Mouse (Mus musculus) stomach, postnatal 0 days (tissue): ENCODE measurements around the gene Lgr4.

Source experiments
- CTCF ChIP-seq: IDR thresholded peaks from 2 replicates; pipeline ENCODE4 v1.5.1; 2016; ENCODE audit warnings: antibody characterized with exemption, low read depth, mild to moderate bottlenecking, moderate library complexity
- EP300 ChIP-seq: optimal IDR thresholded peaks from 2 replicates; pipeline ENCODE3; 2016; ENCODE audit warnings: antibody characterized with exemption

- TF ChIP-seq CTCF (no peak), EP300 (no peak)
Observed at GRCm38 (mm10) chr2:109960246-109960645, 42.8 kb downstream of the Lgr4 start.
